Mouse (Mus musculus): ENCODE results near the gene Pi4ka. TPM values are rescaled to one million over a fixed set of nuclear protein-coding genes. Genes with fewer than 3 reads are reported as not detected.
A peak's percentile ranks its signal among the peaks of the same experiment; 100 is the strongest.

The Pi4ka gene
- polyA plus RNA-seq, 1 experiment, result 46.1 TPM

DNA sequence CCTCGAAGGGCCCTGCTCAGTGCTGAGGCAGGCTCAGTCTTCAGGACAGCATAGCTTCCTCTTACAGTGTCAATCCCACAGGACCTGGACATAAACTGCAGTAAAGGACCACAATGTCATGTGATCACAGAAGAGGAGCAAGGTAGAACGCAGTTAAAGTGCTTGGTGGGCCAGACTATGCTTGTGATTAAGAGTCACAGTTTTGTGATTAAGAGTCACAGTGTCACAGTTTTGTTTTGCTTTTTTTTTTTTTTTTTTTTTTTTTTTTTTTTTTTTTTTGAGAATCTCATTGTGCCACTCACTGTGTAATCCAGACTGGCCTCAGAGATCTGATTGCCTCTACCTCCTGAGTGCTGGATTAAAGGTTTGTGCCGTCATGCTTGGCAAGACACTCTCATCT is 140.0 kb downstream of the Pi4ka start:
- H3K4me3 ChIP-seq (replicated peaks; ENCODE audit: control insufficient read depth, low read depth, low read length), result no peak overlapping the region
- no peaks in the 10 kb centered on the region for H3K4me1 ChIP-seq (ENCODE audit: control insufficient read depth, insufficient read depth, low read length)
- TF ChIP-seq CTCF (IDR thresholded peaks at IDR 0.05; ENCODE audit: control insufficient read depth, insufficient read depth, low read length) (no peak), POLR2A (IDR thresholded peaks at IDR 0.05; ENCODE audit: borderline replicate concordance, control insufficient read depth, low read depth, low read length) (no peak)
- H3K27ac ChIP-seq (ENCODE audit: control insufficient read depth, insufficient read depth, low read depth, low read length, poor library complexity), result no peak overlapping the region
- WGBS, result 76% methylated on average over 3 of the region's 3 CpGs

DNA sequence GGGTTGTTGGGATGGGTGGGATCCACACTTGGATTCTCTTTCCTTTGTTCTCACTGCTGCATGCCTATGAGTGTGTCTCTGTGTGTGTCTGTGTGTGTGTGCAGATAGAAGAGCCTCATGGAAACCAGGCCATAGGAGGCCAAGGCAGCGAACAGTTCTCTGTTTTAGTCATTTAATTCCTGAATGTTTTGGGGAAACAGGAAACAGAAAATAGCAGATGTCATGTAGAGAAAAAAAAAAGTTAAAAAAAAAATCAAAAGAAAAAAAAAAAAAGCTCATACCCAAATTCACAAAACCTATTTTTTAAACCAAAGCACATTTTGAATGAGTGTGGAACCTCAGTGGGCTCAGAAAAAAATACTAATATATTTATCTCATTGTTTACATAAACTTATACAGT is 144.8 kb downstream of the Pi4ka start:
- 79% methylated on average over 1 of the region's 1 CpGs for WGBS
- TF ChIP-seq POLR2A (IDR thresholded peaks at IDR 0.05; ENCODE audit: borderline replicate concordance, control insufficient read depth, low read depth, low read length), result no peak
- no peak for TF ChIP-seq CTCF (IDR thresholded peaks at IDR 0.05; ENCODE audit: control insufficient read depth, insufficient read depth, low read length)
- Histone ChIP-seq H3K4me1 (ENCODE audit: control insufficient read depth, insufficient read depth, low read length) (no peaks in the 10 kb centered on the region), H3K27ac (ENCODE audit: control insufficient read depth, insufficient read depth, low read depth, low read length, poor library complexity) (no peak overlapping the region), H3K4me3 (replicated peaks; ENCODE audit: control insufficient read depth, low read depth, low read length) (no peak overlapping the region)

DNA sequence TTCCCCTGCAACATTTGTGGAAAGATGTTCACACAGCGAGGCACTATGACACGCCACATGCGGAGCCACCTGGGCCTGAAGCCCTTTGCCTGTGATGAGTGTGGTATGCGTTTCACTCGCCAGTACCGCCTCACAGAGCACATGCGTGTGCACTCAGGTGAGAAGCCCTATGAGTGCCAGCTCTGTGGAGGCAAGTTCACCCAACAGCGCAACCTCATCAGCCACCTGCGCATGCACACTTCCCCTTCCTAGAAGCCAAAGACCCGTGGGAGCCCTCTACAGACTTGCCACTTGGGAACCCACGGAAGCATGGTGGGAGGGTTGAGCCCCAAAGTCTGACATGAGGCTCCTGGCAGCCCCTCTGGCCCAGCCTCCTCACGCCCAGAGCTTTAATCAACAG is 147.2 kb downstream of the Pi4ka start:
- H3K4me3 ChIP-seq (replicated peaks; ENCODE audit: control insufficient read depth, low read depth, low read length), result no peak overlapping the region
- 72% methylated on average over 12 of the region's 12 CpGs for WGBS
- no peaks in the 10 kb centered on the region for H3K4me1 ChIP-seq (ENCODE audit: control insufficient read depth, insufficient read depth, low read length)
- no peak for TF ChIP-seq POLR2A (IDR thresholded peaks at IDR 0.05; ENCODE audit: borderline replicate concordance, control insufficient read depth, low read depth, low read length)
- no peak for TF ChIP-seq CTCF (IDR thresholded peaks at IDR 0.05; ENCODE audit: control insufficient read depth, insufficient read depth, low read length)
- no peak overlapping the region for H3K27ac ChIP-seq (ENCODE audit: control insufficient read depth, insufficient read depth, low read depth, low read length, poor library complexity)

- no peak overlapping the region for H3K4me3 ChIP-seq (replicated peaks; ENCODE audit: control insufficient read depth, low read depth, low read length)
- TF ChIP-seq POLR2A (IDR thresholded peaks at IDR 0.05; ENCODE audit: borderline replicate concordance, control insufficient read depth, low read depth, low read length), result no peak
- TF ChIP-seq CTCF (IDR thresholded peaks at IDR 0.05; ENCODE audit: control insufficient read depth, insufficient read depth, low read length), result 0 out of 2 replicates have a peak, but pooled peaks have one; percentile 2
- H3K4me1 ChIP-seq (ENCODE audit: control insufficient read depth, insufficient read depth, low read length), result no peaks in the 10 kb centered on the region
- no peak overlapping the region for H3K27ac ChIP-seq (ENCODE audit: control insufficient read depth, insufficient read depth, low read depth, low read length, poor library complexity)
- 81% methylated on average over 9 of the region's 9 CpGs for WGBS
These were observed 148.7 kb downstream of the Pi4ka start for GRCm38 (mm10) chr16:17257359-17257821.

DNA sequence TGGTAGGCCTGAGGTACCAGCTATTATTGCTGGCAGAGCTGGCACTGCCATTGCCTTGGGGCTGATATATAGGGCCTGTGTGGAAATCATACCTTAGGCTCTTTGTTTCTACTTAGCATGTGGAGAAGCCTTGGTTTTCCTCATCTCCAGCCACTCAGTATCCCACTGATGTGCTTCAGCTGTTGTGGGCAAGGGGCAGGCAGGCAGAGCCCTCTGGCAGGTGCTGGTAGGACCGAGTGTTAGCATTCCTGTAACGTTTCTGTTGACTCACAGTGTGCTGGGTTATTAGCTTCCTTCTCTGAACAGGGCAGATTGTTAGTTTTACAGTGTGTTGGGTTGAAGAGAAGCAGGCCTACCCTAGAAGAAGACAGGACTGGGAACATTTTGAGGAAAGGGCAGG is 150.8 kb downstream of the Pi4ka start:
- H3K4me3 ChIP-seq (replicated peaks; ENCODE audit: control insufficient read depth, low read depth, low read length), result no peak overlapping the region
- 61% methylated on average over 2 of the region's 2 CpGs for WGBS
- no peaks in the 10 kb centered on the region for H3K4me1 ChIP-seq (ENCODE audit: control insufficient read depth, insufficient read depth, low read length)
- no peak overlapping the region for H3K27ac ChIP-seq (ENCODE audit: control insufficient read depth, insufficient read depth, low read depth, low read length, poor library complexity)
- TF ChIP-seq CTCF (IDR thresholded peaks at IDR 0.05; ENCODE audit: control insufficient read depth, insufficient read depth, low read length) (no peak), POLR2A (IDR thresholded peaks at IDR 0.05; ENCODE audit: borderline replicate concordance, control insufficient read depth, low read depth, low read length) (no peak)

DNA sequence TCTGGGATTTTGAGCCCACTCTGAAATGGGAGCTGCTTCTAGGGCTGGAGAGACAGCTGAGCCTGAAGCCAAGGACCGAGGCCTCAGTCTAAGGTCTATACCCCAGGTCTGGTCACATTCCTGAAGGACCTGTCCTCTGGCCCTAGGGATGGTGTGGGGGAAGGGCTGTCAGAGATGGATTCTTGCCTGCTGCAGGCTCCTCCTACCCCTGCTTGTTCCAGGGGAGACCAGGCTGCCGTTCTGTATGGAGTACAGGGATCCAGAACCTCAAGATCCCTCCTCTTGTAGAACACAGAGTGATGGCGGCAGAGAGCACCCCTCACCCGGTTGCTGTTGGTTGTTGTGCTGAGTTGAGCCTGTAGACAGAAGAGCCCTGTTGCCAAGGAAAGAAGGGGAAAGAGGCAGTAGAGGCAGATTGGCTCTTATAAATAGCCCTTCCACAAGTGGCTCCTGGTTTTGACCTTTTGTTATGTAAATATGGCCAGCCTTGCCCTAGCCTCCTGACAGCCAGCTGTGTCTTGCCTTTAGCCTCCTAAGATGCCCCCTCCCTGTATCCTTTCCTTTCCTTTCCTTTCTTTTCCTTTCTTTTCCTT is 152.0 kb downstream of the Pi4ka start:
- Histone ChIP-seq H3K27ac (ENCODE audit: control insufficient read depth, insufficient read depth, low read depth, low read length, poor library complexity) (no peak overlapping the region), H3K4me3 (replicated peaks; ENCODE audit: control insufficient read depth, low read depth, low read length) (no peak overlapping the region), H3K4me1 (ENCODE audit: control insufficient read depth, insufficient read depth, low read length) (peaks cover 2% of the 10 kb centered on the region; the same call in 1 of the 2 replicates)
- TF ChIP-seq POLR2A (IDR thresholded peaks at IDR 0.05; ENCODE audit: borderline replicate concordance, control insufficient read depth, low read depth, low read length) (no peak), CTCF (IDR thresholded peaks at IDR 0.05; ENCODE audit: control insufficient read depth, insufficient read depth, low read length) (no peak)
- WGBS, result 83% methylated on average over 4 of the region's 4 CpGs

GRCm38 (mm10) chr16:17252841-17253240 is 153.3 kb downstream of the Pi4ka start:
- no peak overlapping the region for H3K4me3 ChIP-seq (replicated peaks; ENCODE audit: control insufficient read depth, low read depth, low read length)
- peaks cover 2% of the 10 kb centered on the region; the same call in 1 of the 2 replicates for H3K4me1 ChIP-seq (ENCODE audit: control insufficient read depth, insufficient read depth, low read length)
- 64% methylated on average over 7 of the region's 7 CpGs for WGBS
- H3K27ac ChIP-seq (ENCODE audit: control insufficient read depth, insufficient read depth, low read depth, low read length, poor library complexity), result no peak overlapping the region
- no peak for TF ChIP-seq CTCF (IDR thresholded peaks at IDR 0.05; ENCODE audit: control insufficient read depth, insufficient read depth, low read length)

- H3K27ac ChIP-seq (ENCODE audit: control insufficient read depth, insufficient read depth, low read depth, low read length, poor library complexity), result no peak overlapping the region
These were observed 153.9 kb downstream of the Pi4ka start for GRCm38 (mm10) chr16:17252086-17252726.

More at GRCm38 (mm10) chr16:17252086-17252726, 153.9 kb downstream of the Pi4ka start:
- 65% methylated on average over 3 of the region's 3 CpGs for WGBS
- no peak for TF ChIP-seq POLR2A (IDR thresholded peaks at IDR 0.05; ENCODE audit: borderline replicate concordance, control insufficient read depth, low read depth, low read length)
- TF ChIP-seq CTCF (IDR thresholded peaks at IDR 0.05; ENCODE audit: control insufficient read depth, insufficient read depth, low read length), result no peak
- peaks cover 2% of the 10 kb centered on the region; the same call in 1 of the 2 replicates for H3K4me1 ChIP-seq (ENCODE audit: control insufficient read depth, insufficient read depth, low read length)
- H3K4me3 ChIP-seq (replicated peaks; ENCODE audit: control insufficient read depth, low read depth, low read length), result no peak overlapping the region
